Mouse (Mus musculus) cortical plate, adult 2 months (tissue): ENCODE measurements around the gene Gm11492.

Source experiments
- CTCF ChIP-seq: fragments of 200-500 bp; IDR thresholded peaks from 2 replicates; pipeline ENCODE4 v1.5.1; 2011; ENCODE audit warnings: mild to moderate bottlenecking, control low read depth, low read length; ENCODE audit not compliant: insufficient read depth; ENCODE audit errors: extremely low read depth
- POLR2A ChIP-seq: fragments of 200-500 bp; IDR thresholded peaks from 2 replicates; pipeline ENCODE4 v1.6.1; 2011; ENCODE audit warnings: mild to moderate bottlenecking, low read length, control low read depth; ENCODE audit not compliant: insufficient read depth; ENCODE audit errors: extremely low read depth

DNA sequence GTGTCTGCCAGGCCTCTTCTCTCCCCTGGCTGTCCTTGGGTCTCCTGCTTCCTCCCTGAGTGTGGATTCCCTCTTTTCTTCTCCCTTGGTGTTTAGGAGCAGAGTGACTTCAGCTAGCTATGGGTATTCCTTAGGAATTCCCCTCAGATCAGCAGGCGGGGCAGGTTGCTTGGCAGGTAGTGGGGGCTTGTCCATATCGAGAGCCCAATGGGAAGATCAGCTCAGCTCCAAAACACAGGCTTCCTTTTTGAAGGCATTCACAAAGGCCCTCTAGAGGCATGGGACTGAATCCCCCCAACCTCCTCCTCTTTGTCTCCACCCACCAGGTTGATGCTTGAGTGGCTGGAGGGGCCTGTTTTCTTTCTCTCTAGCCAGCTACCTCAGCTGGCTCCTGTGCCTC, 30.0 kb downstream of the Gm11492 start:
- TF ChIP-seq CTCF = no peak
- no peak for TF ChIP-seq POLR2A
